Mouse (Mus musculus) midbrain, postnatal 0 days (tissue): ENCODE data around the gene Grid2. TPM values are rescaled to one million over a fixed set of nuclear protein-coding genes. Genes with fewer than 3 reads are reported as not detected.

Experiments
- ATAC-seq: fragments of 200-750 bp; cut with Nextera tagmentation; 2 replicates; pipeline ENCODE4 v1.8.0; 2017; ENCODE audit warnings: moderate number of reproducible peaks, mild to moderate bottlenecking, moderate TSS enrichment, moderate library complexity; ENCODE audit not compliant: low FRiP score
- DNase-seq: peaks from one replicate; pipeline ENCODE4 v3.0.0-alpha.2; 2015; ENCODE audit warnings: low spot score
- H3K27ac ChIP-seq: fragments of 300-500 bp; sonication (generic); 2 replicates; pipeline ENCODE4 v1.5.1; 2014; ENCODE audit warnings: low read depth, mild to moderate bottlenecking, low read length, mixed read lengths
- H3K27me3 ChIP-seq: fragments of 300-500 bp; sonication (generic); 2 replicates; pipeline ENCODE4 v1.6.1; 2014; ENCODE audit warnings: low read length, control low read depth, mixed read lengths; ENCODE audit not compliant: insufficient read depth
- H3K36me3 ChIP-seq: fragments of 300-500 bp; sonication (generic); 2 replicates; pipeline ENCODE4 v1.6.1; 2014; ENCODE audit warnings: low read length, control low read depth, mixed read lengths; ENCODE audit not compliant: insufficient read depth
- H3K4me1 ChIP-seq: fragments of 300-500 bp; sonication (generic); 2 replicates; pipeline ENCODE4 v1.6.1; 2014; ENCODE audit warnings: mild to moderate bottlenecking, control low read depth, antibody characterized with exemption, low read length, mixed read lengths; ENCODE audit not compliant: insufficient read depth
- H3K4me2 ChIP-seq: fragments of 300-500 bp; sonication (generic); 2 replicates; pipeline ENCODE4 v1.6.1; 2014; ENCODE audit warnings: low read depth, mild to moderate bottlenecking, low read length, mixed read lengths; ENCODE audit not compliant: poor library complexity, severe bottlenecking
- H3K4me3 ChIP-seq: fragments of 300-500 bp; sonication (generic); 2 replicates; pipeline ENCODE4 v1.5.1; 2014; ENCODE audit warnings: low read depth, mild to moderate bottlenecking, low read length, moderate library complexity
- H3K9ac ChIP-seq: fragments of 300-500 bp; sonication (generic); replicated peaks from 2 replicates; pipeline ENCODE4 v1.6.1; 2014; ENCODE audit warnings: mild to moderate bottlenecking, low read length, moderate library complexity, mixed read lengths; ENCODE audit not compliant: poor library complexity, severe bottlenecking
- H3K9me3 ChIP-seq: fragments of 300-500 bp; sonication (generic); 2 replicates; pipeline ENCODE4 v1.6.1; 2016; ENCODE audit warnings: low read length, control low read depth
- CTCF ChIP-seq: IDR thresholded peaks from 2 replicates; pipeline ENCODE4 v1.5.1; 2016; ENCODE audit warnings: antibody characterized with exemption, mild to moderate bottlenecking
- WGBS: fragments of 180-500 bp; shearing (Covaris S2); extraction: QIAGEN DNeasy Blood & Tissue Kit; methylation state at CpG from one replicate; pipeline ENCODE4 v1.1.7; 2014; 5-methylcytosine and 5-hydroxymethylcytosine counted together
- polyA plus RNA-seq: library from polyadenylated mRNA; unstranded; fragments of >200 nt; fragmentation: Nextera tagmentation; extraction: Ambion mirVana; gene quantifications from 2 replicates; pipeline ENCODE4 v1.2.1, GENCODE M21; 2015
- total RNA-seq: library from RNA; depleted of rRNA; stranded (reverse); fragments of >200 nt; gene quantifications from 2 replicates; pipeline ENCODE4 v1.2.3, GENCODE M21; 2014

The Grid2 gene
- total and polyA plus RNA-seq, 2 experiments from 2014 or later = 15.3 to 44.8 TPM

DNA sequence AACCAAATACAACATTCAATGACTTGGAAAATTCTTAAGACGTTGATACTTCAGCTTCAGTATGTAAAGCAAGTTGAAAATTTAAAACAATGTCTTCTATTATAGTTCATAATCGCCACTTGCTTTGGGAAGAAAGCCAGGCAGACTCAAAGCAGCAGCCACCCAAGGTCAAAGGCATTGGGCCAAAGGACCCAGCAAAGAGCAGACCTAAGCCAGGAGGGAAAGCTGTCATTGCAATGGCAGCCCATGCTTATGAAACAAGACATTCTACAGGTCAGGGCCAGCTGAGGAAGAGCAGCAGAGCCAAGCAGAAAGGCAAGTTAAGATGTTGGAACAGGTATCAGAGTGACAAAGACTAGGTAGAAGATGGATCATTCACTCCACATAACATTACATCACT lies 1448.0 kb downstream of the Grid2 start:
- Histone ChIP-seq H3K9me3 (no peaks in the 10 kb centered on the region), H3K4me1 (no peaks in the 10 kb centered on the region), H3K4me3 (no peak overlapping the region), H3K36me3 (no peaks in the 10 kb centered on the region), H3K27ac (no peak overlapping the region), H3K9ac (no peak overlapping the region), H3K27me3 (no peaks in the 10 kb centered on the region), H3K4me2 (no peak overlapping the region)
- WGBS = 87% methylated on average over 2 of the region's 2 CpGs
- ATAC-seq (no peak), DNase-seq (peak; percentile 47)
- TF ChIP-seq CTCF = no peak

DNA sequence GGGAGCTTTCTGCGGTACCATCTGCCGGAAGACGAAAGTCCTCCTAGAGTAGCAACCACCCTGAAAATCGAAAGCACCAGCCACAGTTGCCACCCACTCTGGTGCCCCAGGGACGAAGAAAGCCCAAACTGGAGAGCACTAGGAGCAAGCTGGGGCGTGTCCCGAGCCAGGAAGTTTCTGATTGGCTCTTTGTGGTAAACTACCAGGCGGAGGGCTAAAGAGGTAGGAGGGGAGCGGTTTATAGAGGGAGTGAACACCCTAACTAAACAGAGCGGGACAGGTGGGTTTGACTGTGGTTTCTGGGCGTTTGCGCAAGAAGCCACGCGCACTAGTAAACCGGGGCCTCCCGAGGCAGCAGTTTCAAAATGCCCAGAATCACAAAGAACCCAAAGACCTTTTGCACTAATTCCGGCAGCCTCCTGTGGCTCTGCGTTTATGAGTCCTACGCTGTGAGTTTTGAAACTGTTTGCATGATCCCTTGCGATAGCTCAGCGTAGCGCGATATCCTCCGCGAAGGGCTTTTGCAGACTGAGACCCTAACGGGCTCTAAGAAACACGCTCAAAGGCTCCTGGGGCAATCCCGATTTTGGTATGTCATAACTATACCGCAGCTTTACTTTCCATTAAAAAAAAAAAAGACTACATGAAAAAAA lies 1472.2 kb downstream of the Grid2 start:
- Histone ChIP-seq H3K4me1 (peaks cover 9% of the 10 kb centered on the region; the same call in 1 of the 2 replicates), H3K4me2 (peak overlapping the region; percentile 36), H3K27me3 (peaks cover 43% of the 10 kb centered on the region), H3K27ac (no peak overlapping the region), H3K9ac (no peak overlapping the region), H3K36me3 (no peaks in the 10 kb centered on the region), H3K9me3 (no peaks in the 10 kb centered on the region), H3K4me3 (peak overlapping the region; percentile 17)
- no peak for TF ChIP-seq CTCF
- under 1% methylated on average over 28 of the region's 29 CpGs for WGBS
- DNase-seq = peak; percentile 61
- ATAC-seq = peak; percentile 36; the same call in 1 of the 2 replicates

DNA sequence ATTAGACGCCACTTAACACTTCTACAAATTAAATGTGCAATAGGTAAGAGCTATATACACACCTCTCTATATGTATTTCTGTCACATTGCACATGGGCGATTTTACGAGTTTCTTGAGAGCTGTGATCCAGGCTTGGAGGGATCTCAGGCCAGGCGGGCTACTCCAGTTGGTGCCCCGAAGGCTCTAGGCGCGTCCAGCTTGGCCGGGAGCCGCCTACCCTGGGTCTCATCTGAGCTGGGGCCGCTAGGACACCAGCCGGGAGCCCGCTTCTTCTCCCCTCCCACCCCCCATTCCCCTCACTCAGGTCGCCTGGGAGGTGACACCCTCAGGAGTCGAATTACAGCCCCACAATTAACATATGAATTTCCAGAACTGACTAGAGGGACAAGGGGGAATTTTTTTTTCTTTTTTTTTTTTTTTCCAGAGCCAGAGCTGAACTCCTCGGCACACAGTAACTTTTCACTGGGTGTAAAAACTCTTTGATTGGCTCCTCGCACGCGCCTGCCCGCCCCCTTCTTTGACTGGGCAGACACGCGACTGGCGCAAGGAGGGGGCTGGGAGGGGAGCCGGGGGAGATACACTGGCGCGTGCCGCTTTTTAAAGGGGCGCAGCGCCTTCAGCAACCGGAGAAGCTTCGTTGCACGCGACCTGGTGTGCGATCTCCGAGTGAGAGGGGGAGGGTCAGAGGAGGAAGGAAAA lies 1473.0 kb downstream of the Grid2 start, which contains the start of gene Atoh1:
TSS of gene Atoh1 (plus strand) at position 627 of the 700 bp plus-strand sequence.
- Histone ChIP-seq H3K9me3 (no peaks in the 10 kb centered on the region), H3K27ac (no peak within 1 kb of the TSS), H3K4me2 (peak within 1 kb of the TSS; percentile 56), H3K4me3 (peak within 1 kb of the TSS; percentile 34), H3K4me1 (peaks cover 9% of the 10 kb centered on the region; the same call in 1 of the 2 replicates), H3K9ac (0 out of 2 replicates have a peak within 1 kb of the TSS, but pooled peaks have one; percentile 24), H3K27me3 (peaks cover 50% of the 10 kb centered on the region), H3K36me3 (no peaks in the 10 kb centered on the region)
- ATAC-seq (peak; percentile 63; the same call in 1 of the 2 replicates), DNase-seq (peak; percentile 70)
- under 1% methylated on average over 34 of the region's 34 CpGs for WGBS
- TF ChIP-seq CTCF = no peak

DNA sequence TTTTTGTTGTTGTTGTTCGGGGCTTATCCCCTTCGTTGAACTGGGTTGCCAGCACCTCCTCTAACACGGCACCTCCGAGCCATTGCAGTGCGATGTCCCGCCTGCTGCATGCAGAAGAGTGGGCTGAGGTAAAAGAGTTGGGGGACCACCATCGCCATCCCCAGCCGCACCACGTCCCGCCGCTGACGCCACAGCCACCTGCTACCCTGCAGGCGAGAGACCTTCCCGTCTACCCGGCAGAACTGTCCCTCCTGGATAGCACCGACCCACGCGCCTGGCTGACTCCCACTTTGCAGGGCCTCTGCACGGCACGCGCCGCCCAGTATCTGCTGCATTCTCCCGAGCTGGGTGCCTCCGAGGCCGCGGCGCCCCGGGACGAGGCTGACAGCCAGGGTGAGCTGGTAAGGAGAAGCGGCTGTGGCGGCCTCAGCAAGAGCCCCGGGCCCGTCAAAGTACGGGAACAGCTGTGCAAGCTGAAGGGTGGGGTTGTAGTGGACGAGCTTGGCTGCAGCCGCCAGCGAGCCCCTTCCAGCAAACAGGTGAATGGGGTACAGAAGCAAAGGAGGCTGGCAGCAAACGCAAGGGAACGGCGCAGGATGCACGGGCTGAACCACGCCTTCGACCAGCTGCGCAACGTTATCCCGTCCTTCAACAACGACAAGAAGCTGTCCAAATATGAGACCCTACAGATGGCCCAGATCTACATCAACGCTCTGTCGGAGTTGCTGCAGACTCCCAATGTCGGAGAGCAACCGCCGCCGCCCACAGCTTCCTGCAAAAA lies 1473.7 kb downstream of the Grid2 start:
- WGBS = 0% methylated on average over 53 of the region's 53 CpGs
- DNase-seq (no peak), ATAC-seq (peak; percentile 36; the same call in 1 of the 2 replicates)
- H3K9ac ChIP-seq = 0 out of 2 replicates have a peak overlapping the region, but pooled peaks have one; percentile 24
- no peak for TF ChIP-seq CTCF
- peaks cover 12% of the 10 kb centered on the region; the same call in 1 of the 2 replicates for H3K4me1 ChIP-seq
- no peaks in the 10 kb centered on the region for H3K9me3 ChIP-seq
- H3K4me3 ChIP-seq = peak overlapping the region; percentile 34
- H3K4me2 ChIP-seq = peak overlapping the region; percentile 56
- no peak overlapping the region for H3K27ac ChIP-seq
- peaks cover 57% of the 10 kb centered on the region for H3K27me3 ChIP-seq
- H3K36me3 ChIP-seq = no peaks in the 10 kb centered on the region

DNA sequence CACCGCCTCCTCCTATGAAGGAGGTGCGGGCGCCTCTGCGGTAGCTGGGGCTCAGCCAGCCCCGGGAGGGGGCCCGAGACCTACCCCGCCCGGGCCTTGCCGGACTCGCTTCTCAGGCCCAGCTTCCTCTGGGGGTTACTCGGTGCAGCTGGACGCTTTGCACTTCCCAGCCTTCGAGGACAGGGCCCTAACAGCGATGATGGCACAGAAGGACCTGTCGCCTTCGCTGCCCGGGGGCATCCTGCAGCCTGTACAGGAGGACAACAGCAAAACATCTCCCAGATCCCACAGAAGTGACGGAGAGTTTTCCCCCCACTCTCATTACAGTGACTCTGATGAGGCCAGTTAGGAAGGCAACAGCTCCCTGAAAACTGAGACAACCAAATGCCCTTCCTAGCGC lies 1474.4 kb downstream of the Grid2 start:
- TF ChIP-seq CTCF = no peak
- peak overlapping the region; percentile 56 for H3K4me2 ChIP-seq
- peak overlapping the region; percentile 34 for H3K4me3 ChIP-seq
- H3K36me3 ChIP-seq = no peaks in the 10 kb centered on the region
- peaks cover 15% of the 10 kb centered on the region; the same call in 1 of the 2 replicates for H3K4me1 ChIP-seq
- H3K27ac ChIP-seq = no peak overlapping the region
- H3K9ac ChIP-seq = no peak overlapping the region
- WGBS = under 1% methylated on average over 17 of the region's 19 CpGs
- H3K9me3 ChIP-seq = no peaks in the 10 kb centered on the region
- peaks cover 62% of the 10 kb centered on the region for H3K27me3 ChIP-seq
- ATAC-seq (0 out of 2 replicates have a peak, but pooled peaks have one; percentile 8), DNase-seq (no peak)
